Mouse (Mus musculus): ENCODE results near the gene Pik3c2b. TPM values are rescaled to one million over a fixed set of nuclear protein-coding genes. Genes with fewer than 3 reads are reported as not detected.

Pik3c2b gene
- polyA plus RNA-seq, 1 experiment from 2014 or later = 17.9 TPM

- H3K9ac ChIP-seq (replicated peaks; ENCODE audit: low read depth, low read length) = no peak overlapping the region
- no peak overlapping the region for H3K4me2 ChIP-seq (ENCODE audit: low read length)
- H3K9me3 ChIP-seq (ENCODE audit: control insufficient read depth, low read length) = no peaks in the 10 kb centered on the region
- no peaks in the 10 kb centered on the region for H3K4me1 ChIP-seq (replicated peaks; ENCODE audit: control insufficient read depth, insufficient read depth, low read length)
- ATAC-seq = peak; percentile 70
- no peak overlapping the region for H3K27ac ChIP-seq (ENCODE audit: low read length)
- WGBS = 39% methylated on average over 17 of the region's 17 CpGs
- H3K36me3 ChIP-seq (ENCODE audit: control insufficient read depth, insufficient read depth) = peaks cover 34% of the 10 kb centered on the region
- no peaks in the 10 kb centered on the region for H3K27me3 ChIP-seq (replicated peaks; ENCODE audit: control insufficient read depth, insufficient read depth, low read length)
- no peak overlapping the region for H3K4me3 ChIP-seq (replicated peaks; ENCODE audit: low read length)
Measured at GRCm38 (mm10) chr1:133100980-133101798, 55.7 kb downstream of the Pik3c2b start.

- H3K4me1 ChIP-seq (replicated peaks; ENCODE audit: control insufficient read depth, insufficient read depth, low read length) = no peaks in the 10 kb centered on the region
- 88% methylated on average over 5 of the region's 5 CpGs for WGBS
- no peaks in the 10 kb centered on the region for H3K9me3 ChIP-seq (ENCODE audit: control insufficient read depth, low read length)
- H3K4me3 ChIP-seq (replicated peaks; ENCODE audit: low read length) = no peak overlapping the region
- H3K9ac ChIP-seq (replicated peaks; ENCODE audit: low read depth, low read length) = no peak overlapping the region
- peaks cover 35% of the 10 kb centered on the region for H3K36me3 ChIP-seq (ENCODE audit: control insufficient read depth, insufficient read depth)
- H3K4me2 ChIP-seq (ENCODE audit: low read length) = no peak overlapping the region
- no peaks in the 10 kb centered on the region for H3K27me3 ChIP-seq (replicated peaks; ENCODE audit: control insufficient read depth, insufficient read depth, low read length)
- H3K27ac ChIP-seq (ENCODE audit: low read length) = no peak overlapping the region
- ATAC-seq = no peak
Measured at GRCm38 (mm10) chr1:133102108-133102507, 56.6 kb downstream of the Pik3c2b start.

GRCm38 (mm10) chr1:133103315-133103714, 57.8 kb downstream of the Pik3c2b start:
- peaks cover 35% of the 10 kb centered on the region for H3K36me3 ChIP-seq (ENCODE audit: control insufficient read depth, insufficient read depth)
- H3K27ac ChIP-seq (ENCODE audit: low read length) = no peak overlapping the region
- no peaks in the 10 kb centered on the region for H3K27me3 ChIP-seq (replicated peaks; ENCODE audit: control insufficient read depth, insufficient read depth, low read length)
- no peak overlapping the region for H3K4me2 ChIP-seq (ENCODE audit: low read length)
- H3K4me3 ChIP-seq (replicated peaks; ENCODE audit: low read length) = no peak overlapping the region
- no peak overlapping the region for H3K9ac ChIP-seq (replicated peaks; ENCODE audit: low read depth, low read length)
- no peaks in the 10 kb centered on the region for H3K9me3 ChIP-seq (ENCODE audit: control insufficient read depth, low read length)
- H3K4me1 ChIP-seq (replicated peaks; ENCODE audit: control insufficient read depth, insufficient read depth, low read length) = no peaks in the 10 kb centered on the region
- 95% methylated on average over 7 of the region's 7 CpGs for WGBS
- no peak for ATAC-seq

GRCm38 (mm10) chr1:133103871-133104270, 58.4 kb downstream of the Pik3c2b start:
- no peaks in the 10 kb centered on the region for H3K9me3 ChIP-seq (ENCODE audit: control insufficient read depth, low read length)
- no peaks in the 10 kb centered on the region for H3K4me1 ChIP-seq (replicated peaks; ENCODE audit: control insufficient read depth, insufficient read depth, low read length)
- H3K4me2 ChIP-seq (ENCODE audit: low read length) = no peak overlapping the region
- H3K27ac ChIP-seq (ENCODE audit: low read length) = no peak overlapping the region
- no peak overlapping the region for H3K9ac ChIP-seq (replicated peaks; ENCODE audit: low read depth, low read length)
- no peaks in the 10 kb centered on the region for H3K27me3 ChIP-seq (replicated peaks; ENCODE audit: control insufficient read depth, insufficient read depth, low read length)
- WGBS = 96% methylated on average over 6 of the region's 6 CpGs
- peaks cover 35% of the 10 kb centered on the region for H3K36me3 ChIP-seq (ENCODE audit: control insufficient read depth, insufficient read depth)
- no peak for ATAC-seq
- no peak overlapping the region for H3K4me3 ChIP-seq (replicated peaks; ENCODE audit: low read length)

GRCm38 (mm10) chr1:133116108-133116507, 70.6 kb downstream of the Pik3c2b start:
- no peaks in the 10 kb centered on the region for H3K9me3 ChIP-seq (ENCODE audit: control insufficient read depth, low read length)
- H3K27ac ChIP-seq (ENCODE audit: low read length) = no peak overlapping the region
- no peak overlapping the region for H3K4me3 ChIP-seq (replicated peaks; ENCODE audit: low read length)
- H3K9ac ChIP-seq (replicated peaks; ENCODE audit: low read depth, low read length) = no peak overlapping the region
- WGBS = 90% methylated on average over 4 of the region's 4 CpGs
- H3K4me2 ChIP-seq (ENCODE audit: low read length) = no peak overlapping the region
- no peak for ATAC-seq
- no peaks in the 10 kb centered on the region for H3K27me3 ChIP-seq (replicated peaks; ENCODE audit: control insufficient read depth, insufficient read depth, low read length)
- no peaks in the 10 kb centered on the region for H3K4me1 ChIP-seq (replicated peaks; ENCODE audit: control insufficient read depth, insufficient read depth, low read length)
- no peaks in the 10 kb centered on the region for H3K36me3 ChIP-seq (ENCODE audit: control insufficient read depth, insufficient read depth)

- H3K4me1 ChIP-seq (replicated peaks; ENCODE audit: control insufficient read depth, insufficient read depth, low read length) = no peaks in the 10 kb centered on the region
- no peaks in the 10 kb centered on the region for H3K9me3 ChIP-seq (ENCODE audit: control insufficient read depth, low read length)
- no peak for ATAC-seq
- WGBS = 96% methylated on average over 5 of the region's 5 CpGs
- H3K27me3 ChIP-seq (replicated peaks; ENCODE audit: control insufficient read depth, insufficient read depth, low read length) = no peaks in the 10 kb centered on the region
- no peak overlapping the region for H3K9ac ChIP-seq (replicated peaks; ENCODE audit: low read depth, low read length)
- H3K36me3 ChIP-seq (ENCODE audit: control insufficient read depth, insufficient read depth) = no peaks in the 10 kb centered on the region
- no peak overlapping the region for H3K4me2 ChIP-seq (ENCODE audit: low read length)
- H3K27ac ChIP-seq (ENCODE audit: low read length) = no peak overlapping the region
- H3K4me3 ChIP-seq (replicated peaks; ENCODE audit: low read length) = no peak overlapping the region
Measured at GRCm38 (mm10) chr1:133118127-133118526, 72.7 kb downstream of the Pik3c2b start.

- Histone ChIP-seq H3K4me2 (ENCODE audit: low read length) (no peak overlapping the region), H3K27me3 (replicated peaks; ENCODE audit: control insufficient read depth, insufficient read depth, low read length) (no peaks in the 10 kb centered on the region), H3K9me3 (ENCODE audit: control insufficient read depth, low read length) (no peaks in the 10 kb centered on the region), H3K36me3 (ENCODE audit: control insufficient read depth, insufficient read depth) (no peaks in the 10 kb centered on the region), H3K4me1 (replicated peaks; ENCODE audit: control insufficient read depth, insufficient read depth, low read length) (no peaks in the 10 kb centered on the region), H3K4me3 (replicated peaks; ENCODE audit: low read length) (no peak overlapping the region), H3K9ac (replicated peaks; ENCODE audit: low read depth, low read length) (no peak overlapping the region), H3K27ac (ENCODE audit: low read length) (no peak overlapping the region)
- ATAC-seq = no peak
- 92% methylated on average over 3 of the region's 3 CpGs for WGBS
Measured at GRCm38 (mm10) chr1:133118844-133119243, 73.4 kb downstream of the Pik3c2b start.

- Histone ChIP-seq H3K27ac (ENCODE audit: low read length) (no peak overlapping the region), H3K4me1 (replicated peaks; ENCODE audit: control insufficient read depth, insufficient read depth, low read length) (no peaks in the 10 kb centered on the region), H3K9ac (replicated peaks; ENCODE audit: low read depth, low read length) (no peak overlapping the region), H3K9me3 (ENCODE audit: control insufficient read depth, low read length) (no peaks in the 10 kb centered on the region), H3K4me3 (replicated peaks; ENCODE audit: low read length) (no peak overlapping the region), H3K4me2 (ENCODE audit: low read length) (no peak overlapping the region), H3K27me3 (replicated peaks; ENCODE audit: control insufficient read depth, insufficient read depth, low read length) (no peaks in the 10 kb centered on the region), H3K36me3 (ENCODE audit: control insufficient read depth, insufficient read depth) (no peaks in the 10 kb centered on the region)
- 78% methylated on average over 7 of the region's 7 CpGs for WGBS
- ATAC-seq = no peak
Measured at GRCm38 (mm10) chr1:133119931-133120712, 74.7 kb downstream of the Pik3c2b start.

- Histone ChIP-seq H3K27me3 (replicated peaks; ENCODE audit: control insufficient read depth, insufficient read depth, low read length) (no peaks in the 10 kb centered on the region), H3K4me2 (ENCODE audit: low read length) (no peak overlapping the region), H3K9me3 (ENCODE audit: control insufficient read depth, low read length) (no peaks in the 10 kb centered on the region), H3K4me1 (replicated peaks; ENCODE audit: control insufficient read depth, insufficient read depth, low read length) (no peaks in the 10 kb centered on the region), H3K27ac (ENCODE audit: low read length) (no peak overlapping the region), H3K4me3 (replicated peaks; ENCODE audit: low read length) (no peak overlapping the region), H3K9ac (replicated peaks; ENCODE audit: low read depth, low read length) (no peak overlapping the region), H3K36me3 (ENCODE audit: control insufficient read depth, insufficient read depth) (no peaks in the 10 kb centered on the region)
- 71% methylated on average over 6 of the region's 6 CpGs for WGBS
- no peak for ATAC-seq
Measured at GRCm38 (mm10) chr1:133121246-133121645, 75.8 kb downstream of the Pik3c2b start.

All from forebrain, embryonic 16.5 days (tissue).